ENCODE assay signal across 19 mouse cellular contexts in the genomic region with DNA sequence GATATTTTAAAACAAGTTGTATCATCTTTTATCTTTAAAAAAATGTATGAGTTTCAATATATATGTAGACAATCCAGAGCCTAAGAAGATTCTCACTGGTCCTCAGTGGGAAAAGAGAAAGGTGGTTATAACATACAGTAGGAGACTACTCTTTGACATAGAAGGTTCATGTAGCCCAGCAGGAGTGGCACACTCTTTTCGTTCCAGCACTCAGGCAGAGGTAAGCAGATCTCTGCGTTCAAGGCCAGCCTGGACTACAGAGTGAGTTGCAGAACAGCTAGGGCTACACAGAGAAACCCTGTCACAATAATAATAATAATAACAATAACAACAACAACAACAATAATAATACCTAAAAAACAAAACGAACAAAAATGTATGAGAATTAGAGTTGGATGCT. TPM values are rescaled to one million over a fixed set of nuclear protein-coding genes. Genes with fewer than 3 reads are reported as not detected.
DNase-seq lines count a peak whose midpoint lies in the region; ATAC-seq lines count a peak whose summit lies in the region.
"Had no signal": no experiment of that assay in that cellular context is flagged by ENCODE, and none has a peak within 500 bp of the region (broad histone marks: within the 10 kb centered on the region; RNA-seq: fewer than 3 reads in every experiment).

No protein-coding gene starts in this region.

- peak; percentile 64 for DNase-seq in heart, adult 11 months
- no peak for DNase-seq in heart, postnatal 36 days
- DNase-seq in midbrain, embryonic 11.5 days (ENCODE audit: low spot score, missing footprints): peak; percentile 67
- DNase-seq: adrenal gland, adult 2 months; adrenal gland, adult 8-10 months; adrenal gland, postnatal 10 days; adrenal gland, postnatal 14 days; adrenal gland, postnatal 25 days; adrenal gland, postnatal 36 days; B cell, adult 2 months; cerebellum, adult 11 months; cerebellum, adult 11-12 months; cerebellum, adult 18-20 months had no signal

- intact Hi-C loops in heart, postnatal 36 days (cut with DNase I): no loop called here

- ATAC-seq in midbrain, embryonic 11.5 days (ENCODE audit: low FRiP score): no peak
- no peak for ATAC-seq in midbrain, embryonic 15.5 days (replicated peaks)
- ATAC-seq: activated CD4-positive, CD25-positive, alpha-beta regulatory T cell, adult 4 months; CD4-positive, CD25-positive, alpha-beta regulatory T cell, adult 4 months; Patski had no signal

- no peak overlapping the region for H3K27ac ChIP-seq in midbrain, embryonic 11.5 days (ENCODE audit: low read depth, low read length)
- H3K27ac ChIP-seq in midbrain, embryonic 15.5 days: no peak overlapping the region

- H3K4me3 ChIP-seq in midbrain, embryonic 11.5 days (ENCODE audit: low read depth, low read length): no peak overlapping the region
- no peak overlapping the region for H3K4me3 ChIP-seq in midbrain, embryonic 15.5 days

- no peaks in the 10 kb centered on the region for H3K27me3 ChIP-seq in midbrain, embryonic 11.5 days (ENCODE audit: control insufficient read depth, insufficient read depth, low read length)
- H3K27me3 ChIP-seq in midbrain, embryonic 15.5 days (replicated peaks): no peaks in the 10 kb centered on the region
- H3K27me3 ChIP-seq: CH12.LX, Patski had no signal

- no peaks in the 10 kb centered on the region for H3K36me3 ChIP-seq in midbrain, embryonic 11.5 days (ENCODE audit: control insufficient read depth, insufficient read depth, low read length)
- no peaks in the 10 kb centered on the region for H3K36me3 ChIP-seq in midbrain, embryonic 15.5 days (replicated peaks)
- H3K36me3 ChIP-seq: G1E had no signal

- H3K9ac ChIP-seq in midbrain, embryonic 11.5 days (ENCODE audit: low read length): no peak overlapping the region
- H3K9ac ChIP-seq in midbrain, embryonic 15.5 days: no peak overlapping the region

- no peaks in the 10 kb centered on the region for H3K9me3 ChIP-seq in midbrain, embryonic 11.5 days (ENCODE audit: control insufficient read depth, low read length)
- no peaks in the 10 kb centered on the region for H3K9me3 ChIP-seq in midbrain, embryonic 15.5 days
- H3K9me3 ChIP-seq: G1E had no signal

- WGBS in midbrain, embryonic 11.5 days: 86% methylated on average over 3 of the region's 3 CpGs
- 88% methylated on average over 3 of the region's 3 CpGs for WGBS in midbrain, embryonic 15.5 days

- no peaks in the 10 kb centered on the region for H3K4me1 ChIP-seq in midbrain, embryonic 11.5 days (ENCODE audit: control insufficient read depth, insufficient read depth, low read length)
- no peaks in the 10 kb centered on the region for H3K4me1 ChIP-seq in midbrain, embryonic 15.5 days

- no peak overlapping the region for H3K4me2 ChIP-seq in midbrain, embryonic 11.5 days
- H3K4me2 ChIP-seq in midbrain, embryonic 15.5 days: no peak overlapping the region

RNA-seq across cellular contexts. Expression of gene Arhgap29, which starts 23.0 kb away (rescaled TPM):
- 10 to 100 TPM; 53.9 to 54.3 TPM for total RNA-seq in heart, postnatal 36 days (2021)
- 36.7 and 40.6 TPM in 2 replicates for polyA plus RNA-seq in midbrain, embryonic 11.5 days (2014; fragmentation: Nextera tagmentation; extraction: Ambion mirVana)
- 18.6 and 20.4 TPM in 2 replicates for polyA plus RNA-seq in midbrain, embryonic 15.5 days (2015; fragmentation: Nextera tagmentation; extraction: Ambion mirVana)

Comparison
In these comparisons a context has a peak if more than half of its experiments do, and no peak if none do; other contexts are left out.
1. DNase-seq: peak in heart, adult 11 months (single experiment) and midbrain, embryonic 11.5 days (single experiment); none in heart, postnatal 36 days (0 of 2).